Mouse (Mus musculus) liver, embryonic 13.5 days (tissue): Measurements from ENCODE around the gene Surf4. TPM values are rescaled to one million over a fixed set of nuclear protein-coding genes. Genes with fewer than 3 reads are reported as not detected.
A peak's percentile ranks its signal among the peaks of the same experiment; 100 is the strongest.

Source experiments
- ATAC-seq: fragments of 200-750 bp; cut with Nextera tagmentation; 2 replicates; pipeline ENCODE4 v1.8.0; 2017; ENCODE audit warnings: low read depth, mild to moderate bottlenecking, moderate number of reproducible peaks, moderate library complexity
- DNase-seq: peaks from one replicate; pipeline ENCODE4 v3.0.0; 2022
- H3K27ac ChIP-seq: fragments of 300-500 bp; sonication (generic); 2 replicates; pipeline ENCODE4 v1.5.1; 2015; ENCODE audit warnings: moderate library complexity, mild to moderate bottlenecking, inconsistent platforms
- H3K27me3 ChIP-seq: fragments of 300-500 bp; sonication (generic); 2 replicates; pipeline ENCODE4 v1.6.1; 2015; ENCODE audit warnings: mild to moderate bottlenecking, inconsistent platforms
- H3K36me3 ChIP-seq: fragments of 300-500 bp; sonication (generic); 2 replicates; pipeline ENCODE4 v1.6.1; 2015; ENCODE audit warnings: mild to moderate bottlenecking, inconsistent platforms
- H3K4me1 ChIP-seq: fragments of 300-500 bp; sonication (generic); replicated peaks from 2 replicates; pipeline ENCODE4 v1.6.1; 2015; ENCODE audit warnings: inconsistent platforms
- H3K4me2 ChIP-seq: fragments of 300-500 bp; sonication (generic); 2 replicates; pipeline ENCODE4 v1.6.1; 2015; ENCODE audit warnings: inconsistent platforms, mild to moderate bottlenecking, moderate library complexity
- H3K4me3 ChIP-seq: fragments of 300-500 bp; sonication (generic); replicated peaks from 2 replicates; pipeline ENCODE4 v1.5.1; 2015; ENCODE audit warnings: mild to moderate bottlenecking, inconsistent platforms
- H3K9ac ChIP-seq: fragments of 300-500 bp; sonication (generic); 2 replicates; pipeline ENCODE4 v1.6.1; 2015; ENCODE audit warnings: mild to moderate bottlenecking, inconsistent platforms
- H3K9me3 ChIP-seq: fragments of 300-500 bp; sonication (generic); replicated peaks from 2 replicates; pipeline ENCODE4 v1.6.1; 2016; ENCODE audit warnings: inconsistent platforms
- WGBS: fragments of 180-500 bp; shearing (Covaris S2); methylation state at CpG from one replicate; pipeline ENCODE4 v1.1.7; 2015; ENCODE audit not compliant: insufficient replicate concordance; 5-methylcytosine and 5-hydroxymethylcytosine counted together
- polyA plus RNA-seq: library from polyadenylated mRNA; unstranded; fragments of >200 nt; fragmentation: Nextera tagmentation; extraction: Ambion mirVana; gene quantifications from 2 replicates; pipeline ENCODE4 v1.2.1, GENCODE M21; 2015

Gene Surf4
- polyA plus RNA-seq, 1 experiment from 2014 or later = 105 TPM

GRCm38 (mm10) chr2:26954735-26955395 is 21.1 kb upstream of the Surf4 start:
- Histone ChIP-seq H3K27ac (no peak overlapping the region), H3K4me3 (no peak overlapping the region), H3K4me2 (no peak overlapping the region), H3K4me1 (peaks cover 9% of the 10 kb centered on the region; the same call in 1 of the 2 replicates), H3K27me3 (no peaks in the 10 kb centered on the region), H3K9me3 (no peaks in the 10 kb centered on the region), H3K36me3 (peaks cover 92% of the 10 kb centered on the region), H3K9ac (no peak overlapping the region)
- 90% methylated on average over 2 of the region's 2 CpGs for WGBS
- DNase-seq = no peak
- ATAC-seq = no peak

DNA sequence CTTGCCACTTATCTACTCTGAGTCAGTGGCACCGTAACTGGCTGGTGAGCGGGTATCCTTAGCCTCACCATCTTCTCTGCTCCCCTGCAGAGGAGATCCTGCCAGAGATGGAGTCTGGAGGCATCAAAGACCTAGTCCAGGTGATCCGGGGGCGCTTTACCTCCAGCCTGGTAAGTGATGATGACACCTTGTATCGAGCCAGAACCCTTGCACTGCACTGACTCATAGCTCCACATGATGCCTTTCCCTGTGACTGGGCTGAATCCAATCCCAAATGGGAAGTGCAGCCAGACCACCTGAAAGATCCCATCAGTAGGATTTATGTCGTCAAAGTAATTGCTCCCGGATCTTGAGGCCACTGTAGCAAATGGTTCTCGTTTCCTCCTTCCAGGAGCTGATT is 19.1 kb upstream of the Surf4 start:
- Histone ChIP-seq H3K27me3 (no peaks in the 10 kb centered on the region), H3K4me3 (no peak overlapping the region), H3K4me1 (peaks cover 6% of the 10 kb centered on the region; the same call in 1 of the 2 replicates), H3K9me3 (no peaks in the 10 kb centered on the region), H3K36me3 (peaks cover 89% of the 10 kb centered on the region), H3K27ac (no peak overlapping the region), H3K9ac (no peak overlapping the region), H3K4me2 (no peak overlapping the region)
- DNase-seq (no peak), ATAC-seq (no peak)
- WGBS = 84% methylated on average over 8 of the region's 8 CpGs

- 85% methylated on average over 4 of the region's 4 CpGs for WGBS
- no peak for DNase-seq
- Histone ChIP-seq H3K4me2 (no peak overlapping the region), H3K36me3 (peaks cover 85% of the 10 kb centered on the region), H3K4me1 (no peaks in the 10 kb centered on the region), H3K27me3 (no peaks in the 10 kb centered on the region), H3K4me3 (no peak overlapping the region), H3K27ac (no peak overlapping the region), H3K9me3 (no peaks in the 10 kb centered on the region), H3K9ac (no peak overlapping the region)
- no peak for ATAC-seq
Observed at GRCm38 (mm10) chr2:26952193-26952592, 18.5 kb upstream of the Surf4 start.

- Histone ChIP-seq H3K4me2 (no peak overlapping the region), H3K27ac (no peak overlapping the region), H3K36me3 (peaks cover 82% of the 10 kb centered on the region), H3K4me3 (no peak overlapping the region), H3K4me1 (no peaks in the 10 kb centered on the region), H3K9ac (no peak overlapping the region), H3K9me3 (no peaks in the 10 kb centered on the region), H3K27me3 (no peaks in the 10 kb centered on the region)
- 81% methylated on average over 8 of the region's 8 CpGs for WGBS
- no peak for DNase-seq
- no peak for ATAC-seq
Observed at GRCm38 (mm10) chr2:26951346-26951905, 17.7 kb upstream of the Surf4 start.

- no peak overlapping the region for H3K4me2 ChIP-seq
- no peak for DNase-seq
- 75% methylated on average over 2 of the region's 2 CpGs for WGBS
- no peaks in the 10 kb centered on the region for H3K9me3 ChIP-seq
- no peak overlapping the region for H3K27ac ChIP-seq
- no peak overlapping the region for H3K4me3 ChIP-seq
- H3K4me1 ChIP-seq = no peaks in the 10 kb centered on the region
- ATAC-seq = no peak
- H3K36me3 ChIP-seq = peaks cover 72% of the 10 kb centered on the region
- no peak overlapping the region for H3K9ac ChIP-seq
- no peaks in the 10 kb centered on the region for H3K27me3 ChIP-seq
Observed at GRCm38 (mm10) chr2:26950411-26950810, 16.7 kb upstream of the Surf4 start.

DNA sequence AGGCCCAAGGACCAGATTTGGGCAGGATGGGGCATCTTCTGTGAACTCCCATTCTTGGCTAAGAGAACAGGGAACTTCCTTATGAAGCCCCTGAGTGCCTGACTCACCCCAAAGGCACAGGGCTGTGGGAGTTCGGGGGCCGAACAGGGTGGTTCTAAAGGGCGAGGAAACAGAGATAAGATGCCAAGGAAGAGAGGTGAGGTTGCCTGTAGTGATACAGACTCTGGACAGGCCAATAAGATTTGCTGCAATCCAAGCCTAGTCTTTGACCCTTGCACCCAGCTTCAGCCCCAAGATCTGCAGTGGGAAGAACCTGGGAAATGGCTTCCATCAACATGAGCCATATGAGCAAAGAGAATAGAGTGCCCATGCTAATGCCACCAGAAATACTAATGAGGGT is 9.5 kb upstream of the Surf4 start:
- no peak for DNase-seq
- H3K27ac ChIP-seq = no peak overlapping the region
- H3K4me1 ChIP-seq = no peaks in the 10 kb centered on the region; the same call in 1 of the 2 replicates
- ATAC-seq = no peak
- no peak overlapping the region for H3K4me2 ChIP-seq
- no peaks in the 10 kb centered on the region for H3K9me3 ChIP-seq
- no peak overlapping the region for H3K9ac ChIP-seq
- no peaks in the 10 kb centered on the region for H3K27me3 ChIP-seq
- H3K4me3 ChIP-seq = no peak overlapping the region
- 43% methylated on average over 3 of the region's 3 CpGs for WGBS
- H3K36me3 ChIP-seq = 0 out of 2 replicates have a peak, but pooled peaks cover 11% of the 10 kb centered on the region

GRCm38 (mm10) chr2:26941539-26941938 is 7.8 kb upstream of the Surf4 start:
- DNase-seq (no peak), ATAC-seq (peak; percentile 35; the same call in 1 of the 2 replicates)
- H3K27ac ChIP-seq = no peak overlapping the region
- no peak overlapping the region for H3K9ac ChIP-seq
- H3K4me2 ChIP-seq = no peak overlapping the region
- H3K4me1 ChIP-seq = no peaks in the 10 kb centered on the region; the same call in none of the 2 replicates
- no peaks in the 10 kb centered on the region for H3K9me3 ChIP-seq
- 18% methylated on average over 5 of the region's 5 CpGs for WGBS
- no peak overlapping the region for H3K4me3 ChIP-seq
- H3K27me3 ChIP-seq = no peaks in the 10 kb centered on the region
- 0 out of 2 replicates have a peak, but pooled peaks cover 1% of the 10 kb centered on the region for H3K36me3 ChIP-seq

GRCm38 (mm10) chr2:26936425-26936824 is 2.7 kb upstream of the Surf4 start:
- Histone ChIP-seq H3K27ac (no peak overlapping the region), H3K27me3 (no peaks in the 10 kb centered on the region), H3K4me2 (no peak overlapping the region), H3K4me1 (peaks cover 33% of the 10 kb centered on the region), H3K9ac (no peak overlapping the region), H3K4me3 (no peak overlapping the region), H3K9me3 (no peaks in the 10 kb centered on the region), H3K36me3 (peaks cover 7% of the 10 kb centered on the region; the same call in 1 of the 2 replicates)
- ATAC-seq (no peak), DNase-seq (no peak)
- 8% methylated on average over 1 of the region's 1 CpGs for WGBS

DNA sequence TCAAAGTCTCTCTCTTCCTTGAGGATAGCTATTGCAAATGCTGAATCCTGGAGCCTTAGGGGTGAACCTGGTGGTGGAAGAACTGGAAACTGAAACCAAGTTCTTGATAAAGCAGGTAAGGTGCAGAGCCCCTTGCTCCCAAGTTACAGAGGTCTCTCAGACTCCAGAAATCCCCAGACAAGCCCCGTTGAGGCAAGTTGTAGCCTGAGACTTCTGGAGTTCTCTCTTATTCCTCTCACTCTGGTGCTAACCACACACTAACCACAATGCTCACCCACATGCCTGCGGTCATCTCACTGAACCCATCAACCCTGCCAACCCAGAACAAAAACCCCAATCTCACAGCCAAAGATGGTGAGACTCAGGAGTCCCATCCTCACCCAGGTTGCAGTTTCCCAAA is 1.6 kb upstream of the Surf4 start:
- DNase-seq (no peak), ATAC-seq (no peak)
- no peak overlapping the region for H3K4me3 ChIP-seq
- WGBS = 19% methylated on average over 2 of the region's 2 CpGs
- peaks cover 45% of the 10 kb centered on the region for H3K4me1 ChIP-seq
- no peak overlapping the region for H3K9ac ChIP-seq
- no peaks in the 10 kb centered on the region for H3K9me3 ChIP-seq
- H3K27ac ChIP-seq = no peak overlapping the region; the same call in 1 of the 2 replicates
- no peaks in the 10 kb centered on the region for H3K27me3 ChIP-seq
- H3K4me2 ChIP-seq = no peak overlapping the region
- peaks cover 18% of the 10 kb centered on the region for H3K36me3 ChIP-seq

- DNase-seq = peak; percentile 31
- Histone ChIP-seq H3K4me1 (peaks cover 66% of the 10 kb centered on the region), H3K27me3 (no peaks in the 10 kb centered on the region), H3K9ac (peak overlapping the region; percentile 99), H3K27ac (peak overlapping the region; percentile 89), H3K36me3 (peaks cover 44% of the 10 kb centered on the region), H3K9me3 (no peaks in the 10 kb centered on the region), H3K4me2 (peak overlapping the region; percentile 94), H3K4me3 (peak overlapping the region; percentile 97)
- WGBS = under 1% methylated on average over 43 of the region's 49 CpGs
- ATAC-seq = peak; percentile 23; the same call in 1 of the 2 replicates
Observed at GRCm38 (mm10) chr2:26932473-26933303, 1.0 kb downstream of the Surf4 start.

- Histone ChIP-seq H3K4me1 (peaks cover 64% of the 10 kb centered on the region), H3K9me3 (no peaks in the 10 kb centered on the region), H3K9ac (peak overlapping the region; percentile 34), H3K27me3 (no peaks in the 10 kb centered on the region), H3K4me2 (peak overlapping the region; percentile 94; the same call in 1 of the 2 replicates), H3K27ac (peak overlapping the region; percentile 54), H3K36me3 (peaks cover 67% of the 10 kb centered on the region), H3K4me3 (no peak overlapping the region)
- DNase-seq (peak; percentile 69), ATAC-seq (no peak)
- 23% methylated on average over 1 of the region's 1 CpGs for WGBS
Observed at GRCm38 (mm10) chr2:26930390-26930789, 3.3 kb downstream of the Surf4 start.
